Comparison of ENCODE assay signal across 8 mouse cellular contexts in genomic region chr16:17233702-17234498, GRCm38 (mm10). TPM values are rescaled to one million over a fixed set of nuclear protein-coding genes. Genes with fewer than 3 reads are reported as not detected.
DNase-seq lines count a peak whose midpoint lies in the region; ATAC-seq lines count a peak whose summit lies in the region.

No protein-coding gene starts in this region.

- peak; percentile 46 for DNase-seq in CD4-positive helper T cell, adult 2 months (ENCODE audit: low read depth, low spot score)
- peak; percentile 77 for DNase-seq in embryonic facial prominence, embryonic 11.5 days (ENCODE audit: low spot score)
- DNase-seq in kidney, postnatal 25 days, result peak; percentile 29 to 44
- peak; percentile 82 for DNase-seq in neural tube, embryonic 11.5 days (ENCODE audit: low spot score)
- DNase-seq in thymus, postnatal 4 days, result peak; percentile 73

- no peaks in the 10 kb centered on the region for H3K36me3 ChIP-seq in embryonic facial prominence, embryonic 11.5 days (replicated peaks; ENCODE audit: control insufficient read depth, insufficient read depth, low read depth, low read length)
- no peaks in the 10 kb centered on the region for H3K36me3 ChIP-seq in heart, embryonic 15.5 days
- H3K36me3 ChIP-seq in liver, embryonic 16.5 days (ENCODE audit: control insufficient read depth, insufficient read depth), result no peaks in the 10 kb centered on the region
- H3K36me3 ChIP-seq in neural tube, embryonic 11.5 days (ENCODE audit: control insufficient read depth, insufficient read depth, low read length), result no peaks in the 10 kb centered on the region

- no peaks in the 10 kb centered on the region for H3K9me3 ChIP-seq in embryonic facial prominence, embryonic 11.5 days (replicated peaks; ENCODE audit: control insufficient read depth, low read length)
- H3K9me3 ChIP-seq in heart, embryonic 15.5 days (replicated peaks), result no peaks in the 10 kb centered on the region
- peaks cover 3% of the 10 kb centered on the region for H3K9me3 ChIP-seq in liver, embryonic 16.5 days (replicated peaks; ENCODE audit: control insufficient read depth, low read length)
- no peaks in the 10 kb centered on the region for H3K9me3 ChIP-seq in neural tube, embryonic 11.5 days (ENCODE audit: control insufficient read depth, low read length)

- no peaks in the 10 kb centered on the region; the same call in none of the 2 replicates for H3K4me1 ChIP-seq in embryonic facial prominence, embryonic 11.5 days (ENCODE audit: control insufficient read depth, insufficient read depth, low read length)
- peaks cover 48% of the 10 kb centered on the region for H3K4me1 ChIP-seq in heart, embryonic 15.5 days (replicated peaks)
- peaks cover 49% of the 10 kb centered on the region for H3K4me1 ChIP-seq in liver, embryonic 16.5 days (ENCODE audit: control insufficient read depth, low read depth, low read length)
- peaks cover 16% of the 10 kb centered on the region for H3K4me1 ChIP-seq in neural tube, embryonic 11.5 days (ENCODE audit: control insufficient read depth, insufficient read depth, low read length)

- H3K27ac ChIP-seq in embryonic facial prominence, embryonic 11.5 days (replicated peaks; ENCODE audit: low read depth, low read length), result peak overlapping the region; percentile 80
- peak overlapping the region; percentile 93 for H3K27ac ChIP-seq in heart, embryonic 15.5 days
- peak overlapping the region; percentile 74 for H3K27ac ChIP-seq in liver, embryonic 16.5 days (ENCODE audit: low read length)
- peak overlapping the region; percentile 93 for H3K27ac ChIP-seq in neural tube, embryonic 11.5 days (ENCODE audit: low read depth, low read length)

- ATAC-seq in activated CD4-positive, CD25-positive, alpha-beta regulatory T cell, adult 4 months, result peak; percentile 32
- peak; percentile 66 for ATAC-seq in embryonic facial prominence, embryonic 11.5 days (replicated peaks; ENCODE audit: insufficient number of reproducible peaks, low FRiP score, low TSS enrichment, low read depth)
- ATAC-seq in heart, embryonic 15.5 days (replicated peaks; ENCODE audit: insufficient number of reproducible peaks, insufficient read depth, low FRiP score, low read depth), result peak; percentile 48
- ATAC-seq in liver, embryonic 16.5 days (ENCODE audit: low read depth), result peak; percentile 14; the same call in 1 of the 2 replicates
- ATAC-seq in neural tube, embryonic 11.5 days (ENCODE audit: insufficient read depth, low FRiP score, low TSS enrichment), result peak; percentile 73

- no peaks in the 10 kb centered on the region for H3K27me3 ChIP-seq in embryonic facial prominence, embryonic 11.5 days (ENCODE audit: control insufficient read depth, insufficient read depth, low read length)
- H3K27me3 ChIP-seq in heart, embryonic 15.5 days, result no peaks in the 10 kb centered on the region
- no peaks in the 10 kb centered on the region for H3K27me3 ChIP-seq in liver, embryonic 16.5 days (ENCODE audit: control insufficient read depth, insufficient read depth, low read depth, low read length)
- no peaks in the 10 kb centered on the region for H3K27me3 ChIP-seq in neural tube, embryonic 11.5 days (ENCODE audit: control insufficient read depth, insufficient read depth, low read length)

- peak overlapping the region; percentile 93 for H3K4me3 ChIP-seq in embryonic facial prominence, embryonic 11.5 days (ENCODE audit: low read depth, low read length)
- peak overlapping the region; percentile 97 for H3K4me3 ChIP-seq in heart, embryonic 15.5 days
- H3K4me3 ChIP-seq in liver, embryonic 16.5 days (ENCODE audit: low read depth, low read length), result peak overlapping the region; percentile 82
- peak overlapping the region; percentile 89 for H3K4me3 ChIP-seq in neural tube, embryonic 11.5 days (ENCODE audit: low read depth, low read length)

- WGBS in embryonic facial prominence, embryonic 11.5 days, result under 1% methylated on average over 56 of the region's 62 CpGs
- WGBS in heart, embryonic 15.5 days, result under 1% methylated on average over 62 of the region's 62 CpGs
- WGBS in liver, embryonic 16.5 days (ENCODE audit: insufficient replicate concordance), result under 1% methylated on average over 55 of the region's 62 CpGs
- under 1% methylated on average over 61 of the region's 62 CpGs for WGBS in neural tube, embryonic 11.5 days

- peak overlapping the region; percentile 87 for H3K4me2 ChIP-seq in embryonic facial prominence, embryonic 11.5 days (ENCODE audit: low read depth, low read length)
- peak overlapping the region; percentile 93 for H3K4me2 ChIP-seq in heart, embryonic 15.5 days
- H3K4me2 ChIP-seq in liver, embryonic 16.5 days (ENCODE audit: low read depth, low read length), result peak overlapping the region; percentile 96
- peak overlapping the region; percentile 80 for H3K4me2 ChIP-seq in neural tube, embryonic 11.5 days (ENCODE audit: low read depth)

- H3K9ac ChIP-seq in embryonic facial prominence, embryonic 11.5 days (replicated peaks; ENCODE audit: low read length), result peak overlapping the region; percentile 90
- peak overlapping the region; percentile 98 for H3K9ac ChIP-seq in heart, embryonic 15.5 days
- peak overlapping the region; percentile 84 for H3K9ac ChIP-seq in liver, embryonic 16.5 days (ENCODE audit: low read depth, low read length)
- peak overlapping the region; percentile 94 for H3K9ac ChIP-seq in neural tube, embryonic 11.5 days (ENCODE audit: low read length)

RNA-seq across cellular contexts. Expression of gene Hic2, which starts 0.5 kb away (rescaled TPM):
- 1 to 10 TPM in 1 of 2 experiments, under 1 TPM in 1; 0.83 to 1.1 TPM for polyA plus RNA-seq in activated CD4-positive, CD25-positive, alpha-beta regulatory T cell, adult 4 months (2017; shearing (Covaris generic))
- 6.1 and 7.8 TPM in 2 replicates for polyA plus RNA-seq in embryonic facial prominence, embryonic 11.5 days (2014; fragmentation: Nextera tagmentation; extraction: Ambion mirVana)
- 3.2 and 4.0 TPM in 2 replicates for polyA plus RNA-seq in heart, embryonic 15.5 days (2015; fragmentation: Nextera tagmentation; extraction: Ambion mirVana)
- polyA plus RNA-seq in liver, embryonic 16.5 days (2015; fragmentation: Nextera tagmentation; extraction: Ambion mirVana), result 3.0 and 3.4 TPM in 2 replicates
- polyA plus RNA-seq in neural tube, embryonic 11.5 days (2014; fragmentation: Nextera tagmentation; extraction: Ambion mirVana), result 10.0 and 11.2 TPM in 2 replicates

RNA-seq across cellular contexts. Expression of gene Rimbp3, which starts 25.5 kb away (rescaled TPM):
- not detected for polyA plus RNA-seq in activated CD4-positive, CD25-positive, alpha-beta regulatory T cell, adult 4 months (2017; shearing (Covaris generic))
- polyA plus RNA-seq in embryonic facial prominence, embryonic 11.5 days (2014; fragmentation: Nextera tagmentation; extraction: Ambion mirVana), result 0.41 and 0.47 TPM in 2 replicates
- polyA plus RNA-seq in heart, embryonic 15.5 days (2015; fragmentation: Nextera tagmentation; extraction: Ambion mirVana), result 0.13 and 0.30 TPM in 2 replicates
- 0.04 and 0.05 TPM in 2 replicates for polyA plus RNA-seq in liver, embryonic 16.5 days (2015; fragmentation: Nextera tagmentation; extraction: Ambion mirVana)
- polyA plus RNA-seq in neural tube, embryonic 11.5 days (2014; fragmentation: Nextera tagmentation; extraction: Ambion mirVana), result 1.1 TPM in 2 replicates

RNA-seq across cellular contexts. Expression of gene Ube2l3, which starts 31.5 kb away (rescaled TPM):
- polyA plus RNA-seq in activated CD4-positive, CD25-positive, alpha-beta regulatory T cell, adult 4 months (2017; shearing (Covaris generic)), result 100 to 1,000 TPM; 300 to 366 TPM
- polyA plus RNA-seq in embryonic facial prominence, embryonic 11.5 days (2014; fragmentation: Nextera tagmentation; extraction: Ambion mirVana), result 425 and 458 TPM in 2 replicates
- 255 and 264 TPM in 2 replicates for polyA plus RNA-seq in heart, embryonic 15.5 days (2015; fragmentation: Nextera tagmentation; extraction: Ambion mirVana)
- 164 and 179 TPM in 2 replicates for polyA plus RNA-seq in liver, embryonic 16.5 days (2015; fragmentation: Nextera tagmentation; extraction: Ambion mirVana)
- 397 and 405 TPM in 2 replicates for polyA plus RNA-seq in neural tube, embryonic 11.5 days (2014; fragmentation: Nextera tagmentation; extraction: Ambion mirVana)

RNA-seq across cellular contexts. Expression of gene Tmem191c, which starts 42.0 kb away (rescaled TPM):
- polyA plus RNA-seq in activated CD4-positive, CD25-positive, alpha-beta regulatory T cell, adult 4 months (2017; shearing (Covaris generic)), result 10 to 100 TPM; 30.6 to 32.6 TPM
- polyA plus RNA-seq in embryonic facial prominence, embryonic 11.5 days (2014; fragmentation: Nextera tagmentation; extraction: Ambion mirVana), result 4.0 and 5.2 TPM in 2 replicates
- polyA plus RNA-seq in heart, embryonic 15.5 days (2015; fragmentation: Nextera tagmentation; extraction: Ambion mirVana), result 9.2 and 11.6 TPM in 2 replicates
- polyA plus RNA-seq in liver, embryonic 16.5 days (2015; fragmentation: Nextera tagmentation; extraction: Ambion mirVana), result 2.9 and 4.0 TPM in 2 replicates
- polyA plus RNA-seq in neural tube, embryonic 11.5 days (2014; fragmentation: Nextera tagmentation; extraction: Ambion mirVana), result 6.7 and 6.8 TPM in 2 replicates

Comparison
In these comparisons a context has a peak if more than half of its experiments do, and no peak if none do; other contexts are left out.
1. Peak in every context shown above with its lines: DNase-seq, ATAC-seq, H3K4me3 ChIP-seq and H3K27ac ChIP-seq.
2. ATAC-seq: peak in every context shown above with its lines; median percentile 73 in neural tube, embryonic 11.5 days; 66 in embryonic facial prominence, embryonic 11.5 days; 48 in heart, embryonic 15.5 days; 32 in activated CD4-positive, CD25-positive, alpha-beta regulatory T cell, adult 4 months; 14 in liver, embryonic 16.5 days.